Mouse (Mus musculus): Measurements from ENCODE around the gene Msn.

GRCm38 (mm10) chrX:96184100-96184732 is 88.4 kb downstream of the Msn start:
- TF ChIP-seq CTCF (IDR thresholded peaks at IDR 0.05; ENCODE audit: borderline replicate concordance, extremely low read depth, insufficient read depth, insufficient read length) (no peak), POLR2A (IDR thresholded peaks at IDR 0.05; ENCODE audit: borderline replicate concordance, extremely low read depth, insufficient read depth, insufficient read length, poor library complexity, severe bottlenecking) (no peak)
